Mouse (Mus musculus) ES-E14 (cell line): ENCODE results near the gene Ift22. TPM values are rescaled to one million over a fixed set of nuclear protein-coding genes. Genes with fewer than 3 reads are reported as not detected.

ENCODE experiments used
- DNase-seq: peaks from one replicate; pipeline ENCODE4 v3.0.0-alpha.2; 2013; ENCODE audit warnings: low read depth, low spot score
- H3K27ac ChIP-seq: 2 replicates; pipeline ENCODE4 v1.5.1; 2012; ENCODE audit warnings: low read depth, mild to moderate bottlenecking, low read length, moderate library complexity, mixed read lengths; ENCODE audit not compliant: poor library complexity, insufficient read depth, severe bottlenecking
- H3K36me3 ChIP-seq: 2 replicates; pipeline ENCODE4 v1.6.1; 2012; ENCODE audit warnings: mild to moderate bottlenecking, low read length, moderate library complexity, mixed read lengths; ENCODE audit not compliant: control insufficient read depth, poor library complexity, insufficient read depth, severe bottlenecking
- H3K4me1 ChIP-seq, 2 experiments: fragments of 150-350 bp in 1 of 2; sonication (generic) in 1 of 2; 2 replicates each; pipeline ENCODE4 v1.6.1; 2012; ENCODE audit warnings: low read length in 2 of 2, mild to moderate bottlenecking in 1 of 2, mixed read lengths in 1 of 2; ENCODE audit not compliant: control insufficient read depth in 2 of 2, insufficient read depth in 2 of 2, poor library complexity in 1 of 2
- H3K4me3 ChIP-seq, 2 experiments: fragments of 150-350 bp in 1 of 2; sonication (generic) in 1 of 2; 2 replicates each; pipeline ENCODE4 v1.5.1; 2012; ENCODE audit warnings: low read length in 2 of 2, low read depth in 1 of 2, mild to moderate bottlenecking in 1 of 2, mixed read lengths in 1 of 2; ENCODE audit not compliant: insufficient read depth in 1 of 2, poor library complexity in 1 of 2, severe bottlenecking in 1 of 2
- H3K9ac ChIP-seq: 2 replicates; pipeline ENCODE4 v1.6.1; 2012; ENCODE audit warnings: low read depth, mild to moderate bottlenecking, low read length, mixed read lengths; ENCODE audit not compliant: poor library complexity, insufficient read depth, severe bottlenecking
- H3K9me3 ChIP-seq: fragments of 150-350 bp; sonication (generic); 2 replicates; pipeline ENCODE4 v1.6.1; 2012; ENCODE audit warnings: low read depth, mild to moderate bottlenecking, low read length; ENCODE audit not compliant: control insufficient read depth, insufficient read depth
- CHD2 ChIP-seq: IDR thresholded peaks from 2 replicates; pipeline ENCODE4 v1.6.1; 2014; ENCODE audit warnings: mild to moderate bottlenecking, low read depth, low read length, inconsistent platforms
- HCFC1 ChIP-seq: IDR thresholded peaks from 2 replicates; pipeline ENCODE4 v1.6.1; 2012; ENCODE audit warnings: low read length, inconsistent platforms, borderline replicate concordance; ENCODE audit not compliant: insufficient read depth
- MAFK ChIP-seq: IDR thresholded peaks from 2 replicates; pipeline ENCODE4 v1.6.1; 2014; ENCODE audit warnings: mild to moderate bottlenecking, low read depth, low read length, inconsistent platforms; ENCODE audit not compliant: insufficient read depth
- ZC3H11A ChIP-seq: IDR thresholded peaks from 2 replicates; pipeline ENCODE4 v1.6.1; 2012; ENCODE audit warnings: low read depth, mild to moderate bottlenecking, inconsistent platforms, low read length, borderline replicate concordance
- ZNF384 ChIP-seq: IDR thresholded peaks from 2 replicates; pipeline ENCODE4 v1.6.1; 2012; ENCODE audit warnings: low read depth, low read length, inconsistent platforms
- in situ Hi-C, 2 experiments: fragments of 600-800 bp; cut with MboI; formaldehyde crosslinking; loops; one replicate each; pipeline ENCODE4 v1.15.1; 2025; ENCODE audit warnings: low sequenced_read_pairs in 2 of 2, inconsistent platforms in 1 of 2; ENCODE audit not compliant: unreplicated experiment in 2 of 2
- total RNA-seq: library from RNA; depleted of rRNA; stranded (reverse); fragments of 300-350 nt; gene quantifications from 2 replicates; pipeline ENCODE4 v1.2.3, GENCODE M21; 2012

The Ift22 gene
- total RNA-seq, 1 experiment = 18.3 TPM

DNA sequence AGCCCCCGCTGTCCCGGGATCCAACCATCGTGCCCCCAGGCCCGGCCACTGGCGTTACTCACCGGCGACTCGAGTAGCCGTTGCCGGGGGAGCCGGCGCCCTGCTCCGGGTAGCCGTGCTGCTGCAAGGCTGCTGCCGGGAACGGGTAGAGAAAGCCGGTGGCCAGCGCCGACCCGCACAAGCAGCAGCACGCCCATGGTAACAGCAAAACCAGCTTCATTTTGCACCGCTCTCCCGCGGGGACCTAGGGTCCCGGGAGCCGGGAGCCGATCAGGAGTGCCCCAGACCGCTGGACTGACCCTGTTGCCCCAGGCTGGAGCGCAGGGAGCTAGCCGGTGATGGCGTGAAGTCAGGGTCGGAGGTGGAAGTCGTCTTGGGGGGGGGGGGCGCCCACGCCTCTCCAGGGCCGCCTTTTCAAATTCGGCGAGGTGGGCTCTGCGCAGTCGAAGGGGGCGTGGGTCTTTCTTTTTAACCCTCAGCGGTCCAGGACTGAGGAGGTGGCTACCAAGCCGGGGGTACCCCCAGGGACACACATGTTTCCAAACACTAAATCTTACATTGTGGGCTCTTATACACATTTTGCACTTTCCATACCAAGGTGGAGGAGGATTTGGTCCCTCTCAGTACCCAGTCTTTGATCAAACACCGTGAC is 25.0 kb upstream of the Ift22 start, which contains the start of gene Col26a1:
TSS of gene Col26a1 (minus strand) at position 422 of the 652 bp plus-strand sequence.
- H3K4me3 ChIP-seq = peak within 1 kb of the TSS; percentile 7 to 44
- H3K27ac ChIP-seq = no peak within 1 kb of the TSS
- H3K4me1 ChIP-seq = peaks cover 0 to 2% of the 10 kb centered on the region in 2 experiments; a peak in 1 of 4 replicates
- in situ Hi-C loops = loop anchor here (10.0 to 25.0 kb wide), 2 partner anchors 88 to 96 kb away; no protein-coding TSS in a partner anchor
- TF ChIP-seq ZC3H11A (no peak), MAFK (no peak), CHD2 (no peak)
- H3K9ac ChIP-seq = peak within 1 kb of the TSS; percentile 1; the same call in 1 of the 2 replicates
- no peaks in the 10 kb centered on the region for H3K9me3 ChIP-seq
- no peak for DNase-seq
- no peaks in the 10 kb centered on the region for H3K36me3 ChIP-seq

DNA sequence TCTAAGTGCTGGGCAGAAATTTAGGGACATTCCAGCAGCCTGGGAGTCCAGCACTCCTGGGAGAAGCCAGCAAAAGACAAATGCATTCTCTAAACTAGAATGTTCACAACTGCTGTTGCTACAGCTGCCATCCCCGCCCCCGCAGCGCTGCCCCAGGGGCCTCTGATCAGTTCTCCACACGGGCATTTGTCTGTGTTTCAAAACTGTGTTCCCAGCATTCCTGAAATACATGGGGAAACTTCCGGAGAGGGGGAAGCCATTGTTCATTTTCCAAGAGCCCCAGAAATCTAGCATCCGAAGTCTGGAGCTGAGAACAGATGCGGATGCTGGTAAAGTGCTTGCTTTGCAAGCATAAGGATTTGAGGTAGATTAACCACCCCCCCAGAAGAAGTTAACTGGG is 21.0 kb upstream of the Ift22 start:
- H3K9ac ChIP-seq = no peak overlapping the region
- H3K36me3 ChIP-seq = no peaks in the 10 kb centered on the region
- no peak overlapping the region for H3K4me3 ChIP-seq
- H3K27ac ChIP-seq = no peak overlapping the region
- DNase-seq = no peak
- no peak for TF ChIP-seq MAFK
- TF ChIP-seq ZC3H11A = no peak
- TF ChIP-seq HCFC1 = no peak
- TF ChIP-seq ZNF384 = no peak
- TF ChIP-seq CHD2 = no peak
- H3K9me3 ChIP-seq = no peaks in the 10 kb centered on the region
- peaks cover 0 to 2% of the 10 kb centered on the region in 2 experiments; a peak in 1 of 4 replicates for H3K4me1 ChIP-seq
- in situ Hi-C loops = loop anchor here (10.0 to 25.0 kb wide), 2 partner anchors 92 to 100 kb away; no protein-coding TSS in a partner anchor

DNA sequence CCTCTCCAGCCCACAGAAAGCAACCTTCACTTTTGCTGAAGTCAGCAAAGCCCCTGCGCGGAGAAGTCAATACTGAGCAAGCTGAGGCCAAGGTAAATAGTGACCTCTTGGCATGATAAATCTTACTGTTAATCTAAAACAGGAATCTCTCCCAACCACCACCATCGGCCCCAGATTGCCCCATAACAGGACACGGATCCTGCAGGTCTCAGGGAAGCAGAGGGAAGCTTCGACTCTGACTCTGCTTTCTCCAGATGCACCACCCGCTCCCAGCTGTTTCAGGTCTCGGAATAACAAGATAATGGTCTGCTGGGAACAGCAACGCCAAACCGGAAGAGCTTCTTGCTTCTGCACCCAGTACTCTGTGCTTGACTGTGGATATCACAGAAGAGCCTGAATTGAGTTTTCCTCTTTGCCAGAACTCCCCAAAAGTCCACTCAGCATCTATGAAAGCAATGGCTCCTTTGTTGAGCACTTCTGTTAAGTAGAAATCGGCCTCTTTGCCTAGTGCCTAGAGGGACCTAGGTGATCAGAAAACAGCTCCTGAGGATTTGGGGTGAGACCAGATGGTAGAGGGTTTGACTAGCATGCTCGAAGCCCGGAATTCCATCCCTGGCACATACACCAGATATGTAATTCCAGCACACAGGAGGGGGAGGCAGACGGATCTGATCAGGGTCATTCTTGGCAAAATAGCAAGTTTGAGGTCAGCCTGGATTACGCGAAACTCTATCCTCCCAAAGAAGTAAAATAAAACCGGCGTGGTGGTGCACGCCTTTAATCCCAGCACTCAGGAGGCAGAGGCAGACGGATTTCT is 19.2 kb upstream of the Ift22 start:
- TF ChIP-seq MAFK (peak; percentile 71), ZNF384 (no peak)
- H3K4me3 ChIP-seq = no peak overlapping the region
- DNase-seq = no peak
- H3K27ac ChIP-seq = no peak overlapping the region
- in situ Hi-C loops = loop anchor here (10.0 to 25.0 kb wide), 2 partner anchors 94 to 101 kb away; no protein-coding TSS in a partner anchor
- no peaks in the 10 kb centered on the region for H3K4me1 ChIP-seq
- no peaks in the 10 kb centered on the region for H3K36me3 ChIP-seq
- H3K9me3 ChIP-seq = no peaks in the 10 kb centered on the region
- no peak overlapping the region for H3K9ac ChIP-seq

DNA sequence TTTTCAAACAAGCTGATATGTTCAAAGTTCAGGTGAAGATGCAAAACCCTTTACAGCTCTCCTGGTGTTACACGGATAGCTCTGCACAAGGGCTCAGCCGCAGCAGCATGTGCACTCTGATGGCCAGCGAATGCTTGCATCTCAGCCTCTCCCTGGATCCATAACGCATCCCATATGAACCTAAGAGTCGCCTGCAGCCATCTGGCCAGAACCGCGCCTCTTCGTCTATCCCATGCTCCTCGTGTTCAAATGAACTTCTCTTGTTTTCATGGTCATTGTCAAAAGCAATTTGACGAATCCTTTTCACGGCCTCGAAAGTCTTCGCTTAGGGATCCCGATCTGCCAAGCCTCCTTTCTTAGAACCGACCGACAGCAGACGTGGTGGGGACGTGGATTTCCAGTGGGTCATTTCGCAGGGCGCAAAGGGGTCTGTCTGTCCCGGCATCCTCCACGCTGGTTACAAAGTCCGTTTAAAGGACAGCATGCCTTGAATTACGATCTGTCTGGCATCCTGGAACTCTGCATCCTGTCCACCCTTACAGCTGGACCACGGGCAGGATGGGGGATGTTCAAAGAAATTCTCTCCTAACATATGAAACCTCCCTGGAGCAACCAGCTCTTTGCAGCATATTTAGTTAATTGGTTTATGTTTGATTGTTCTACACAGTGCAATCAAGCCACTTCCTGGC is 13.0 kb upstream of the Ift22 start:
- H3K9ac ChIP-seq = no peak overlapping the region
- H3K9me3 ChIP-seq = no peaks in the 10 kb centered on the region
- no peaks in the 10 kb centered on the region for H3K4me1 ChIP-seq
- TF ChIP-seq ZNF384 (no peak), CHD2 (no peak), MAFK (no peak), HCFC1 (no peak), ZC3H11A (no peak)
- in situ Hi-C loops = loop anchor here in 1 of 2 experiments (25.0 kb wide), 1 partner anchor 108 kb away; no protein-coding TSS in a partner anchor
- no peaks in the 10 kb centered on the region for H3K36me3 ChIP-seq
- H3K27ac ChIP-seq = no peak overlapping the region
- H3K4me3 ChIP-seq = no peak overlapping the region
- no peak for DNase-seq
